Mouse (Mus musculus) erythroblast, embryonic 14.5 days (primary cell): ENCODE measurements around the gene Limch1. TPM values are rescaled to one million over a fixed set of nuclear protein-coding genes. Genes with fewer than 3 reads are reported as not detected.

Experiments used
- H3K27me3 ChIP-seq: 2 replicates; pipeline ENCODE4 v1.6.1; 2012; ENCODE audit warnings: inconsistent platforms; ENCODE audit not compliant: control insufficient read depth
- H3K36me3 ChIP-seq: 2 replicates; pipeline ENCODE4 v1.6.1; 2012; ENCODE audit warnings: mild to moderate bottlenecking, inconsistent platforms; ENCODE audit not compliant: control insufficient read depth
- H3K4me1 ChIP-seq: 2 replicates; pipeline ENCODE4 v1.6.1; 2012; ENCODE audit warnings: inconsistent platforms; ENCODE audit not compliant: control insufficient read depth
- H3K4me3 ChIP-seq: replicated peaks from 2 replicates; pipeline ENCODE3; 2012; ENCODE audit warnings: moderate library complexity, mild to moderate bottlenecking, inconsistent platforms
- H3K9me3 ChIP-seq: 2 replicates; pipeline ENCODE4 v1.6.1; 2012; ENCODE audit warnings: low read length, inconsistent platforms, mixed read lengths; ENCODE audit not compliant: control insufficient read depth
- GATA1 ChIP-seq: IDR thresholded peaks from 2 replicates; pipeline ENCODE4 v1.6.1; 2012; ENCODE audit warnings: low read length, inconsistent platforms, mixed read lengths
- TAL1 ChIP-seq: IDR thresholded peaks from 3 replicates; pipeline ENCODE4 v1.6.1; 2012; ENCODE audit warnings: low read length, inconsistent platforms, mixed read lengths
- polyA plus RNA-seq: library from polyadenylated mRNA; stranded (reverse); fragments of >175 nt; gene quantifications from 2 replicates; pipeline ENCODE4 v1.2.3, GENCODE M21; 2012

Gene Limch1
- polyA plus RNA-seq, 1 experiment = not detected

- no peaks in the 10 kb centered on the region for H3K4me1 ChIP-seq
- no peaks in the 10 kb centered on the region for H3K36me3 ChIP-seq
- no peak overlapping the region for H3K4me3 ChIP-seq
- H3K27me3 ChIP-seq = no peaks in the 10 kb centered on the region
- no peaks in the 10 kb centered on the region for H3K9me3 ChIP-seq
- no peak for TF ChIP-seq TAL1
- TF ChIP-seq GATA1 = no peak
Observed at GRCm38 (mm10) chr5:66731302-66731697, 14.3 kb upstream of the Limch1 start.

DNA sequence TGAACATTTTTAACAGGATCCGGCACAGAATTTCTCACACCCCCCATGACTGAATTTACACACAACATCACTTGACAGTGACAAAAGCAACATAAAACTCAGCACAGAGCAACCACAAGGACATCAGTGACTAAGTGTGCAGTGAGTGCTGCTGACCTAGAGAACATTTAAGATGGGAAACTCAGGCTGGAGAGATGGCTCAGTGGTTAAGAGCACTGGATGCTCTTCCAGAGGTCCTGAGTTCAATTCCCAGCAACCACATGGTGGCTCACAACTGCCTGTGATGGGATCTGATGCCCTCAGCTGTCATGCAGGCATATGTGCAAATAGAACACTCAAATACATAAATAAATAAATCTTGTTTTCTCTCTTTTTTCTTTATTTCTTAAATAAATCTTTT is 12.1 kb upstream of the Limch1 start:
- no peak for TF ChIP-seq GATA1
- TF ChIP-seq TAL1 = no peak
- no peaks in the 10 kb centered on the region for H3K4me1 ChIP-seq
- H3K27me3 ChIP-seq = no peaks in the 10 kb centered on the region

DNA sequence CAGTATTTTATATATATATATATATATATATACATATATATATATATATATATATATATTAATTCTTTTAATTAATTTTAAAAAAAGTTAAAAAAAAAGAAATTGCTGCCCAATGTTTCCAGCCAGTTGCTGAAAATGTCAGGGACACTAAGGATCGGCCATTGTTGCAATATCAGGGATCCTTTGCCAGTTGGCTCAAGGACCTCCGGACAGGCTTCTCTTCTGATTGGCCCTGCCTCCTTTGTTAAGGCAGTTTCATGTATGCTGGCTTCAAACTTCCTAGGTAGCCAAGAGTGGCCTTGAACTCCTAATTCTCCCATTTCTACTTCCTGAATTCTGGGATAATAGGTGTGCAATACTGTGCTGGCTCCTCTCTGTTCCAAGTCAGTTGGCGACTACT is 6.3 kb upstream of the Limch1 start:
- Histone ChIP-seq H3K36me3 (no peaks in the 10 kb centered on the region), H3K27me3 (no peaks in the 10 kb centered on the region), H3K4me1 (no peaks in the 10 kb centered on the region), H3K9me3 (no peaks in the 10 kb centered on the region), H3K4me3 (no peak overlapping the region)
- TF ChIP-seq GATA1 (no peak), TAL1 (no peak)

More for the DNA sequence above, 12.1 kb upstream of the Limch1 start:
- Histone ChIP-seq H3K4me3 (no peak overlapping the region), H3K36me3 (no peaks in the 10 kb centered on the region), H3K9me3 (no peaks in the 10 kb centered on the region)

DNA sequence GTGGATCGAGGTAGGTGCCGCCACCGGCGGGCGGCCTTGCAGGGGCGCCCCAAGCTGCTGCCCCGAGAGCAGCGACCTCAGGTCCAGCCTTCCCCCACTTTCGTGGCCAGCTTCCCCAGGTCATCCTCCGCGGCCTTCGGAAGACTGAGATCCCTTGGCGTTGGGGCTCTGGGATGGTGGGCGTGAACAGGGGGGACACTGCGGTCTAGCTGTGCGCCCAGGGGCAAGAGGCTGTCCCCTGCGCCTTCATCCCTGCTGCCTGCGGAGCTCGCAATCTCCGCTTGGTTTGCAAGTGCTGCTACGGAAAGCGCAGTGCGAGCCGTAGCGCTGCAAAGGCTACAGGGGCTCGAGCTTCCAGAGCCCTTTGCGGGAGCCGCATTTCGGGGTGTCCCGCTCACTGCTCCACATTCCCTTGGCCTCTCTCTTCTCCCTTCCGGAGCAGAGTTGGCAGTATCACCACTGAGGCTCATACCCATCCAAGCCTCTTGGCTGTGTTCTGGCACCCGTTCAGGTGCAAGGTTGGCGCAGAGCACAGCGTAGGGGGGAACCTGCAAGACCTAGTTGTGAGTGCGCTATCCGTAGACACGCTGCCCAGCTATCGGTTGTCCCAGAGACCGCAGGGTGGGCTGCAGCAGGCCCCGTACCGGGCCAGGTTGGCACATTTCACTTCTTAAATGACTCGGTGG is 512 bp downstream of the Limch1 start:
- TF ChIP-seq GATA1 (no peak), TAL1 (no peak)
- no peaks in the 10 kb centered on the region for H3K4me1 ChIP-seq
- H3K9me3 ChIP-seq = 0 out of 2 replicates have a peak, but pooled peaks cover 3% of the 10 kb centered on the region
- peaks cover 34% of the 10 kb centered on the region for H3K27me3 ChIP-seq
- peak overlapping the region; percentile 5 for H3K4me3 ChIP-seq
- no peaks in the 10 kb centered on the region for H3K36me3 ChIP-seq

DNA sequence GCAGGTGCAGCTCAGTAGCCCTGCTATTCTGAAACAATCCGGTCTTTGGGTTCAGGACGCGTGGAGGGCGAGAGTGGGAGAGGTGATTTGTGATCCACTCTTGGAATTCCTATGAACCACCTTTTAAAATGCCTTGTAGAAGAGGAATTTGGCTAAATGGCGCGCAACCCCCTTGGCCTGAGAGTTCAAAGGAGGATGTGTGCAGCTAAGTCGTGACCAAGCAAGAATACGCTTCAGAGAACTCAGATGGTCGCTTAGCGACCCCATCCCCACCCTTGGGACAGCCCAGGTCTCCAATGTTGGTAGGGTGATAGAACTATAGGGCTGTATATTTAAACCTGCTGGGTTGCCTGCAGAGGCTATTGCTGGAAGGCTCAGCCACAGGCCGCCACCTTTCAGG is 1.1 kb downstream of the Limch1 start:
- no peak overlapping the region for H3K4me3 ChIP-seq
- 0 out of 2 replicates have a peak, but pooled peaks cover 3% of the 10 kb centered on the region for H3K9me3 ChIP-seq
- no peaks in the 10 kb centered on the region for H3K36me3 ChIP-seq
- H3K27me3 ChIP-seq = peaks cover 36% of the 10 kb centered on the region
- no peak for TF ChIP-seq TAL1
- no peak for TF ChIP-seq GATA1
- no peaks in the 10 kb centered on the region for H3K4me1 ChIP-seq

GRCm38 (mm10) chr5:66747761-66748430 is 2.3 kb downstream of the Limch1 start:
- Histone ChIP-seq H3K4me1 (no peaks in the 10 kb centered on the region), H3K27me3 (peaks cover 39% of the 10 kb centered on the region), H3K4me3 (no peak overlapping the region), H3K36me3 (no peaks in the 10 kb centered on the region), H3K9me3 (0 out of 2 replicates have a peak, but pooled peaks cover 3% of the 10 kb centered on the region)
- TF ChIP-seq TAL1 = no peak
- TF ChIP-seq GATA1 = no peak

GRCm38 (mm10) chr5:66748448-66749115 is 3.0 kb downstream of the Limch1 start:
- H3K4me3 ChIP-seq = no peak overlapping the region
- H3K4me1 ChIP-seq = no peaks in the 10 kb centered on the region
- H3K27me3 ChIP-seq = peaks cover 39% of the 10 kb centered on the region
- TF ChIP-seq TAL1 (no peak), GATA1 (no peak)
- 0 out of 2 replicates have a peak, but pooled peaks cover 3% of the 10 kb centered on the region for H3K9me3 ChIP-seq
- H3K36me3 ChIP-seq = no peaks in the 10 kb centered on the region

- Histone ChIP-seq H3K36me3 (no peaks in the 10 kb centered on the region), H3K9me3 (no peaks in the 10 kb centered on the region), H3K4me1 (no peaks in the 10 kb centered on the region), H3K27me3 (peaks cover 30% of the 10 kb centered on the region), H3K4me3 (no peak overlapping the region)
- no peak for TF ChIP-seq GATA1
- TF ChIP-seq TAL1 = no peak
Observed at GRCm38 (mm10) chr5:66750641-66751040, 5.0 kb downstream of the Limch1 start.
